Mouse (Mus musculus): ENCODE measurements around the gene Flvcr2. TPM values are rescaled to one million over a fixed set of nuclear protein-coding genes. Genes with fewer than 3 reads are reported as not detected.
A peak's percentile ranks its signal among the peaks of the same experiment; 100 is the strongest.

Flvcr2 gene
- polyA plus RNA-seq, 2 experiments, result 2.7 to 3.6 TPM

GRCm38 (mm10) chr12:85702166-85703055, 43.9 kb upstream of the Flvcr2 start:
- Histone ChIP-seq H3K4me3 (ENCODE audit: insufficient read depth in 1 of 2, low read depth in 2 of 2, low read length in 2 of 2) (no peak overlapping the region), H3K4me2 (ENCODE audit: low read depth) (no peak overlapping the region), H3K36me3 (replicated peaks; ENCODE audit: control insufficient read depth, insufficient read depth, low read depth) (no peaks in the 10 kb centered on the region), H3K27me3 (ENCODE audit: control insufficient read depth, insufficient read depth, low read length) (no peaks in the 10 kb centered on the region), H3K9me3 (ENCODE audit: control insufficient read depth, low read length) (no peaks in the 10 kb centered on the region), H3K9ac (replicated peaks) (no peak overlapping the region), H3K27ac (no peak overlapping the region), H3K4me1 (replicated peaks; ENCODE audit: control insufficient read depth in 2 of 2, insufficient read depth in 2 of 2, low read length in 1 of 2) (peaks cover 0 to 15% of the 10 kb centered on the region in 2 experiments; a peak in 2 of 4 replicates)
- WGBS (ENCODE audit: insufficient replicate concordance), result 61% methylated on average over 15 of the region's 15 CpGs
- TF ChIP-seq CTCF (IDR thresholded peaks at IDR 0.05; ENCODE audit: low read depth) (no peak), EP300 (IDR thresholded peaks at IDR 0.05; ENCODE audit: low read depth) (no peak)
- no peak for ATAC-seq (ENCODE audit: insufficient read depth)
- DNase-seq (ENCODE audit: low read depth in 3 of 3, low spot score in 3 of 3), result no peak

- no peak for TF ChIP-seq EP300 (IDR thresholded peaks at IDR 0.05; ENCODE audit: low read depth)
- no peak overlapping the region for H3K4me2 ChIP-seq (ENCODE audit: low read depth)
- no peak overlapping the region for H3K9ac ChIP-seq (replicated peaks)
- no peaks in the 10 kb centered on the region for H3K27me3 ChIP-seq (ENCODE audit: control insufficient read depth, insufficient read depth, low read length)
- H3K27ac ChIP-seq, result no peak overlapping the region
- ATAC-seq (ENCODE audit: insufficient read depth) (no peak), DNase-seq (ENCODE audit: low read depth in 3 of 3, low spot score in 3 of 3) (no peak)
- H3K4me1 ChIP-seq (replicated peaks; ENCODE audit: control insufficient read depth in 2 of 2, insufficient read depth in 2 of 2, low read length in 1 of 2), result peaks cover 0 to 14% of the 10 kb centered on the region in 2 experiments; a peak in 2 of 4 replicates
- H3K4me3 ChIP-seq (ENCODE audit: insufficient read depth in 1 of 2, low read depth in 2 of 2, low read length in 2 of 2), result no peak overlapping the region
- no peaks in the 10 kb centered on the region for H3K36me3 ChIP-seq (replicated peaks; ENCODE audit: control insufficient read depth, insufficient read depth, low read depth)
- H3K9me3 ChIP-seq (ENCODE audit: control insufficient read depth, low read length), result no peaks in the 10 kb centered on the region
- 73% methylated on average over 3 of the region's 3 CpGs for WGBS (ENCODE audit: insufficient replicate concordance)
Measured at GRCm38 (mm10) chr12:85703507-85703906, 42.8 kb upstream of the Flvcr2 start.

- peak overlapping the region; percentile 76 for H3K4me2 ChIP-seq (ENCODE audit: low read depth)
- H3K9ac ChIP-seq (replicated peaks), result no peak overlapping the region; the same call in 1 of the 2 replicates
- peaks cover 0 to 13% of the 10 kb centered on the region in 2 experiments; a peak in 2 of 4 replicates for H3K4me1 ChIP-seq (replicated peaks; ENCODE audit: control insufficient read depth in 2 of 2, insufficient read depth in 2 of 2, low read length in 1 of 2)
- H3K27me3 ChIP-seq (ENCODE audit: control insufficient read depth, insufficient read depth, low read length), result no peaks in the 10 kb centered on the region
- peak overlapping the region; percentile 55; the same call in 1 of the 2 replicates for H3K27ac ChIP-seq
- no peaks in the 10 kb centered on the region for H3K36me3 ChIP-seq (replicated peaks; ENCODE audit: control insufficient read depth, insufficient read depth, low read depth)
- DNase-seq (ENCODE audit: low read depth in 3 of 3, low spot score in 3 of 3) (no peak), ATAC-seq (ENCODE audit: insufficient read depth) (no peak)
- H3K4me3 ChIP-seq (ENCODE audit: insufficient read depth in 1 of 2, low read depth in 2 of 2, low read length in 2 of 2), result no peak overlapping the region
- 32% methylated on average over 7 of the region's 7 CpGs for WGBS (ENCODE audit: insufficient replicate concordance)
- H3K9me3 ChIP-seq (ENCODE audit: control insufficient read depth, low read length), result no peaks in the 10 kb centered on the region
- 0 out of 2 replicates have a peak, but pooled peaks have one; percentile 8 for TF ChIP-seq CTCF (IDR thresholded peaks at IDR 0.05; ENCODE audit: low read depth)
- no peak for TF ChIP-seq EP300 (IDR thresholded peaks at IDR 0.05; ENCODE audit: low read depth)
Measured at GRCm38 (mm10) chr12:85704566-85704965, 41.8 kb upstream of the Flvcr2 start.

DNA sequence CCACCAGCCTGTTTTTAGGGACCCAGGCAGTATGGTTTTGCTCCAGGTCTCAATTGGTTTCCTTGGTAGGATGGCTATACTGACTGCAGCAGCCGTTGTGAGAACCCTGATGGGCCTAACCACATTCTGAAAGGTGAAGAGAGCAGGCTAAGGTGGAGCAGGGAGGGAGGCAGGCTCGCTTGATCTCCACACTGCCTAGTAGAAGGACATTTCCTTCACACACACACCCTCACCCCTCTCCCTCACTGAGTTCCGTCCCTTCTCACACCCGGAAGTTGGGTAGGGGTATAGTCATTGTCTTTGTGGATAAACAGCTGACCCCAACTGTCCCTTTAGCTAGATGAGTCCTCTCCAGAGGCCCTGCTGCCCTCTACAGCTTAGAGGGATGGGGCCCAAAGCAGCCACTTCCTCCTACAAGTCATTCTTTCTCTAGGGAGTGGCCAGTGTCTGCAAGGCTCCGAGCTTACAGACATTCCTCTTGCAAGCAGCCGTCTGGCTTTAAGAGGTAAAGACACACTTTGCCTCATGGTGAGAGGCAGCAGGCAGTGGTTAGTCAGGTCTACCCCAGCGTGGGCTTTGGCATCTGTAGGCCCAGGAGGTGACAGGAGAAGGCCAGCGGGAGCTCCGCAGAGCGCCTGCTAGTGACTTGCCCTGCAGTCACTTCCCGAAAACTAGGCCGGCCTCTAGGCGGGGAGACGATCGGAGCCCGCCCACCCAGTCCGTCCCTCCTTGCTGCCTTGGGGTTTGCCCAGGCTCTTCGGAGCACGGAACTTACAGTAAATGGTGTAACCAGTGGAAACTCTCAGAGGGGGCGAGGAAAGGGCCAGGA, 41.1 kb upstream of the Flvcr2 start:
- H3K4me1 ChIP-seq (replicated peaks; ENCODE audit: control insufficient read depth in 2 of 2, insufficient read depth in 2 of 2, low read length in 1 of 2), result peaks cover 0 to 13% of the 10 kb centered on the region in 2 experiments; a peak in 2 of 4 replicates
- TF ChIP-seq CTCF (IDR thresholded peaks at IDR 0.05; ENCODE audit: low read depth) (no peak; the same call in 1 of the 2 replicates), EP300 (IDR thresholded peaks at IDR 0.05; ENCODE audit: low read depth) (no peak)
- no peaks in the 10 kb centered on the region for H3K9me3 ChIP-seq (ENCODE audit: control insufficient read depth, low read length)
- peak overlapping the region; percentile 55 to 68 for H3K4me3 ChIP-seq (ENCODE audit: insufficient read depth in 1 of 2, low read depth in 2 of 2, low read length in 2 of 2)
- DNase-seq (ENCODE audit: low read depth in 3 of 3, low spot score in 3 of 3) (peak; percentile 44 to 62 (median 48)), ATAC-seq (ENCODE audit: insufficient read depth) (peak; percentile 82)
- H3K27me3 ChIP-seq (ENCODE audit: control insufficient read depth, insufficient read depth, low read length), result no peaks in the 10 kb centered on the region
- H3K36me3 ChIP-seq (replicated peaks; ENCODE audit: control insufficient read depth, insufficient read depth, low read depth), result no peaks in the 10 kb centered on the region
- H3K4me2 ChIP-seq (ENCODE audit: low read depth), result peak overlapping the region; percentile 76
- H3K27ac ChIP-seq, result peak overlapping the region; percentile 55
- WGBS (ENCODE audit: insufficient replicate concordance), result 2% methylated on average over 20 of the region's 20 CpGs
- peak overlapping the region; percentile 58 for H3K9ac ChIP-seq (replicated peaks)

Measured in liver, embryonic 14.5 days (tissue).